ENCODE assay signal across 29 mouse cellular contexts in the genomic region with DNA sequence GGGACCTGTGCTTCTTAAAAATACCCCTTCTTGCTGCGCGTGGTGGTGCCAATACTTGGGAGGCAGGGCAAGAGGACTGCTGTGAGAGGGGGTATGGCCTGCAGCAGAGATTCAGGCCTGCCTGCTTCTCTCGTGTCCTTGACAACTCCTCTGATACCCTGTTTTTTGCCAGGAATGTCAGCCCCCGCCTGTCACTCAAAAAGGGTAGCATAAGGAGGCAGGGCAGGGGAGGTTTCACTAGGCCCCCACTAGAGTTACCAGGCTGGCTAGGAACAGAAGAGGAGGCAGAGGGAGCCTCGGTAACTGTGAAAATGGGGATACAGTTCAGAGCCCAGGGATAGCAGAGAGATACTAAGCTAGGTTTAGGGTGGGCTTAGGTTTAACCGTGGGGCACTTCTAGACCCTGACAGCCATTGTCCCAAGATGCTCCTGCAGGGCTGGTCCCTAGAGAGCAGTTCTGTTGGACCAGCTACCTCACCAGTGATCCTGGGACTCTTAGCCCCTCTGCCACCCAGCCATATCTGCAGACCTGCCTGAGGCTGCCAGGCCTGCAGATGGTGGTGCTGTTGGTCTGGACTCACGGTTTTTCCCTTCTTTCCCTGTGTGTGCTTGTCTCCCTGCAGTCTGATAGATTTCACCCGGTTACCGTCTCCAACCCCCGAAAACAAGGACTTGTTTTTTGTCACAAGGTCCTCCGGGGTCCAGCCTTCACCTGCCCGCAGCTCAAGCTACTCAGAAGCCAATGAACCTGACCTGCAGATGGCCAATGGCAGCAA.
DNase-seq lines count a peak whose midpoint lies in the region; ATAC-seq and TF ChIP-seq lines count a peak whose summit lies in the region.
"Had no signal": no experiment of that assay in that cellular context is flagged by ENCODE, and none has a peak within 500 bp of the region (broad histone marks: within the 10 kb centered on the region; RNA-seq: fewer than 3 reads in every experiment).

No protein-coding gene starts in this region.

- no peaks in the 10 kb centered on the region for H3K27me3 ChIP-seq in kidney, embryonic 16.5 days (ENCODE audit: insufficient read depth, low read length)
- H3K27me3 ChIP-seq: CH12.LX; embryonic facial prominence, embryonic 15.5 days; forebrain, embryonic 12.5 days; hindbrain, embryonic 15.5 days; intestine, embryonic 15.5 days; limb, embryonic 13.5 days; lung, embryonic 15.5 days; midbrain, embryonic 15.5 days; neural tube, embryonic 15.5 days; Patski; stomach, embryonic 15.5 days had no signal

- intact Hi-C loops in gastrocnemius, adult 2 months (cut with DNase I): loop anchor here (5.0 kb wide), 2 partner anchors 177 to 188 kb away; no protein-coding TSS in a partner anchor
- intact Hi-C loops in left cerebral cortex, adult 2 months (cut with DNase I): loop anchor here (5.0 kb wide), 2 partner anchors 57 to 162 kb away; partner anchors contain the start of gene Dab2ip

- peak; percentile 34 for DNase-seq in adrenal gland, adult 2 months
- no peak for DNase-seq in adrenal gland, postnatal 25 days
- DNase-seq in gastrocnemius, adult 2 months: no peak
- no peak for DNase-seq in gastrocnemius, postnatal 25 days
- DNase-seq in left cerebral cortex, adult 2 months (ENCODE audit: extremely low spot score in 1 of 2, low spot score in 2 of 2): no peak
- DNase-seq in left cerebral cortex, adult 18-20 months (ENCODE audit: low spot score in 2 of 2): no peak
- DNase-seq in testis, postnatal 10 days (ENCODE audit: low spot score): no peak
- DNase-seq: kidney, adult 2 months; kidney, postnatal 4 days; retina, postnatal 1 day; thymus, postnatal 14 days had no signal

- WGBS in kidney, embryonic 16.5 days: 90% methylated on average over 12 of the region's 12 CpGs

- no peaks in the 10 kb centered on the region for H3K4me1 ChIP-seq in kidney, embryonic 16.5 days (ENCODE audit: insufficient read depth, low read length)
- H3K4me1 ChIP-seq: embryonic facial prominence, embryonic 10.5 days; hindbrain, embryonic 10.5 days; midbrain, embryonic 10.5 days had no signal

- H3K4me3 ChIP-seq in gastrocnemius, adult 2 months: no peak overlapping the region
- no peak overlapping the region for H3K4me3 ChIP-seq in left cerebral cortex, adult 2 months
- no peak overlapping the region for H3K4me3 ChIP-seq in kidney, embryonic 16.5 days (ENCODE audit: low read length)
- H3K4me3 ChIP-seq: embryonic facial prominence, embryonic 10.5 days; embryonic facial prominence, embryonic 15.5 days; forebrain, embryonic 12.5 days; hindbrain, embryonic 10.5 days; hindbrain, embryonic 15.5 days; intestine, embryonic 15.5 days; limb, embryonic 13.5 days; lung, embryonic 15.5 days; midbrain, embryonic 10.5 days; midbrain, embryonic 15.5 days; neural tube, embryonic 15.5 days; stomach, embryonic 15.5 days had no signal

- peak overlapping the region; percentile 76 for H3K27ac ChIP-seq in gastrocnemius, adult 2 months
- H3K27ac ChIP-seq in left cerebral cortex, adult 2 months: peak overlapping the region; percentile 40
- no peak overlapping the region for H3K27ac ChIP-seq in kidney, embryonic 16.5 days (ENCODE audit: low read length)
- H3K27ac ChIP-seq: embryonic facial prominence, embryonic 10.5 days; embryonic facial prominence, embryonic 15.5 days; forebrain, embryonic 12.5 days; hindbrain, embryonic 10.5 days; hindbrain, embryonic 15.5 days; intestine, embryonic 15.5 days; kidney, postnatal 0 days; limb, embryonic 13.5 days; lung, embryonic 15.5 days; midbrain, embryonic 10.5 days; midbrain, embryonic 15.5 days; neural tube, embryonic 15.5 days; stomach, embryonic 15.5 days had no signal

- H3K36me3 ChIP-seq in kidney, embryonic 16.5 days (ENCODE audit: insufficient read depth, low read length): peaks cover 83% of the 10 kb centered on the region
- H3K36me3 ChIP-seq: G1E had no signal

- no peak overlapping the region for H3K9ac ChIP-seq in kidney, embryonic 16.5 days (replicated peaks; ENCODE audit: low read length)
- H3K9ac ChIP-seq: embryonic facial prominence, embryonic 15.5 days; forebrain, embryonic 12.5 days; hindbrain, embryonic 15.5 days; intestine, embryonic 15.5 days; limb, embryonic 13.5 days; lung, embryonic 15.5 days; midbrain, embryonic 15.5 days; neural tube, embryonic 15.5 days; stomach, embryonic 15.5 days had no signal

- H3K4me2 ChIP-seq in kidney, embryonic 16.5 days (replicated peaks; ENCODE audit: low read depth, low read length): no peak overlapping the region
- H3K4me2 ChIP-seq: embryonic facial prominence, embryonic 15.5 days; forebrain, embryonic 12.5 days; hindbrain, embryonic 15.5 days; intestine, embryonic 15.5 days; limb, embryonic 13.5 days; liver, embryonic 11.5 days; lung, embryonic 15.5 days; midbrain, embryonic 15.5 days; neural tube, embryonic 15.5 days; stomach, embryonic 15.5 days had no signal

- ATAC-seq in kidney, embryonic 16.5 days (ENCODE audit: low FRiP score, low TSS enrichment): no peak
- ATAC-seq: intestine, embryonic 15.5 days had no signal

- H3K9me3 ChIP-seq in kidney, embryonic 16.5 days (ENCODE audit: low read length): no peaks in the 10 kb centered on the region
- H3K9me3 ChIP-seq: embryonic facial prominence, embryonic 10.5 days; embryonic facial prominence, embryonic 15.5 days; forebrain, embryonic 12.5 days; G1E; hindbrain, embryonic 10.5 days; hindbrain, embryonic 15.5 days; intestine, embryonic 15.5 days; limb, embryonic 13.5 days; lung, embryonic 15.5 days; midbrain, embryonic 10.5 days; midbrain, embryonic 15.5 days; neural tube, embryonic 15.5 days; stomach, embryonic 15.5 days had no signal

- TF ChIP-seq CTCF in gastrocnemius, adult 2 months (IDR thresholded peaks at IDR 0.05): no peak
- TF ChIP-seq CTCF in left cerebral cortex, adult 2 months (IDR thresholded peaks at IDR 0.05): no peak
